Mouse (Mus musculus): ENCODE results near the gene Abl1. TPM values are rescaled to one million over a fixed set of nuclear protein-coding genes. Genes with fewer than 3 reads are reported as not detected.
A peak's percentile ranks its signal among the peaks of the same experiment; 100 is the strongest.

Gene Abl1
- polyA plus RNA-seq, 1 experiment = 44.8 TPM

- Histone ChIP-seq H3K27me3 (ENCODE audit: control insufficient read depth, insufficient read depth, low read length, poor library complexity, severe bottlenecking) (no peaks in the 10 kb centered on the region), H3K27ac (ENCODE audit: insufficient read depth, low read length) (no peak overlapping the region), H3K4me1 (ENCODE audit: control insufficient read depth, insufficient read depth, low read length) (no peaks in the 10 kb centered on the region), H3K4me3 (ENCODE audit: low read depth, low read length) (no peak overlapping the region), H3K9ac (ENCODE audit: low read depth, poor library complexity, severe bottlenecking) (no peak overlapping the region), H3K9me3 (replicated peaks; ENCODE audit: control insufficient read depth, insufficient read depth, low read length, poor library complexity, severe bottlenecking) (no peaks in the 10 kb centered on the region), H3K36me3 (ENCODE audit: control insufficient read depth, insufficient read depth, low read length, poor library complexity, severe bottlenecking) (no peaks in the 10 kb centered on the region)
- TF ChIP-seq POLR2A (IDR thresholded peaks at IDR 0.05; ENCODE audit: insufficient read depth, low read length) = no peak
- TF ChIP-seq EP300 (IDR thresholded peaks at IDR 0.05; ENCODE audit: insufficient read depth, low read depth, low read length) = no peak
- no peak for TF ChIP-seq CTCF (IDR thresholded peaks at IDR 0.05; ENCODE audit: low read depth, low read length)
Observed at GRCm38 (mm10) chr2:31828311-31828825, 140.2 kb downstream of the Abl1 start.

DNA sequence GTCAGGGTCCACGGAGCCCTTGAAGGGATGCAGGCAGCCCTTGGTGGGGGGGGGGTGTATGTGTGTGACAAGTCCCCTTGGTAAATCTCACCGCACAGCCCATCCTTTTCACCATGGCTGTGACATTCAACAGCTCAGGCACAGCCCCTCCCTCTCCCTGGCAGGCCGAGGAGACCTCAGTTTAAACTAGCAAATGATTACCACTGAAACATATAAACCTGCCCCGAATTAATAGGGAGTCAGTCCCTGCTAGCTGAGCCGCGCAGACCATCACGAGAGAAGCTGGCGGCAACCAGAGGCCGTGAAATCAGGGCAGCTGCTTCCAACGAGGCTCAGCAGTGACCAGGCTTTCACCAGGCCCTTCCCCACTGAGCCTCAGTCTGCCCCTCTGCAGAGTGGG lies 147.9 kb downstream of the Abl1 start:
- no peaks in the 10 kb centered on the region for H3K9me3 ChIP-seq (replicated peaks; ENCODE audit: control insufficient read depth, insufficient read depth, low read length, poor library complexity, severe bottlenecking)
- no peak overlapping the region for H3K9ac ChIP-seq (ENCODE audit: low read depth, poor library complexity, severe bottlenecking)
- no peak overlapping the region for H3K4me3 ChIP-seq (ENCODE audit: low read depth, low read length)
- H3K27me3 ChIP-seq (ENCODE audit: control insufficient read depth, insufficient read depth, low read length, poor library complexity, severe bottlenecking) = no peaks in the 10 kb centered on the region
- no peaks in the 10 kb centered on the region for H3K36me3 ChIP-seq (ENCODE audit: control insufficient read depth, insufficient read depth, low read length, poor library complexity, severe bottlenecking)
- H3K27ac ChIP-seq (ENCODE audit: insufficient read depth, low read length) = no peak overlapping the region
- no peak for TF ChIP-seq POLR2A (IDR thresholded peaks at IDR 0.05; ENCODE audit: insufficient read depth, low read length)
- no peak for TF ChIP-seq CTCF (IDR thresholded peaks at IDR 0.05; ENCODE audit: low read depth, low read length)
- TF ChIP-seq EP300 (IDR thresholded peaks at IDR 0.05; ENCODE audit: insufficient read depth, low read depth, low read length) = no peak
- H3K4me1 ChIP-seq (ENCODE audit: control insufficient read depth, insufficient read depth, low read length) = no peaks in the 10 kb centered on the region

DNA sequence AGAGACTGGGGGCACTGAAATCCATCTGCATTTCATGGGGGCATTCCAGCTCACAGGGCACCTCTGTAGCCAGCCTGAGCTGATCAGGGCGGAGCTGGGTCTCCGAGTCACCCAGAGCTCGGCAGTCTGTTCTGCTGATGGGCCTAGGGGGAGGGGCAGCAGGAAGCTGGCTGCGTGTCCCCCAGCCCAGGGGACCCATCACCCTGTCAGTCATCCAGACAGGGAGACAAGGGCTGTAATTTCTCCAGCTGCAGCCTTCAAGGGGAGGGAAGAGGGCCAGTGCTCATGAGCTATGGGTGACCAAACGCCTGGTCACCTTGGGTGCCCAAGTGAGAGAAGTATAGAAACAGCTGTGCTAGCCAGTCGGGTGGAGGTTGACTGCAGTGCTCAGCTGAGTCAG lies 148.8 kb downstream of the Abl1 start:
- Histone ChIP-seq H3K27me3 (ENCODE audit: control insufficient read depth, insufficient read depth, low read length, poor library complexity, severe bottlenecking) (no peaks in the 10 kb centered on the region), H3K9ac (ENCODE audit: low read depth, poor library complexity, severe bottlenecking) (no peak overlapping the region), H3K4me1 (ENCODE audit: control insufficient read depth, insufficient read depth, low read length) (no peaks in the 10 kb centered on the region), H3K4me3 (ENCODE audit: low read depth, low read length) (no peak overlapping the region), H3K9me3 (replicated peaks; ENCODE audit: control insufficient read depth, insufficient read depth, low read length, poor library complexity, severe bottlenecking) (no peaks in the 10 kb centered on the region), H3K27ac (ENCODE audit: insufficient read depth, low read length) (no peak overlapping the region), H3K36me3 (ENCODE audit: control insufficient read depth, insufficient read depth, low read length, poor library complexity, severe bottlenecking) (no peaks in the 10 kb centered on the region)
- TF ChIP-seq EP300 (IDR thresholded peaks at IDR 0.05; ENCODE audit: insufficient read depth, low read depth, low read length) (no peak), POLR2A (IDR thresholded peaks at IDR 0.05; ENCODE audit: insufficient read depth, low read length) (no peak), CTCF (IDR thresholded peaks at IDR 0.05; ENCODE audit: low read depth, low read length) (no peak)

GRCm38 (mm10) chr2:31838868-31839267 lies 150.7 kb downstream of the Abl1 start:
- Histone ChIP-seq H3K27me3 (ENCODE audit: control insufficient read depth, insufficient read depth, low read length, poor library complexity, severe bottlenecking) (no peaks in the 10 kb centered on the region), H3K36me3 (ENCODE audit: control insufficient read depth, insufficient read depth, low read length, poor library complexity, severe bottlenecking) (no peaks in the 10 kb centered on the region), H3K9ac (ENCODE audit: low read depth, poor library complexity, severe bottlenecking) (no peak overlapping the region), H3K4me1 (ENCODE audit: control insufficient read depth, insufficient read depth, low read length) (no peaks in the 10 kb centered on the region), H3K9me3 (replicated peaks; ENCODE audit: control insufficient read depth, insufficient read depth, low read length, poor library complexity, severe bottlenecking) (no peaks in the 10 kb centered on the region), H3K27ac (ENCODE audit: insufficient read depth, low read length) (no peak overlapping the region), H3K4me3 (ENCODE audit: low read depth, low read length) (no peak overlapping the region)
- no peak for TF ChIP-seq CTCF (IDR thresholded peaks at IDR 0.05; ENCODE audit: low read depth, low read length)
- TF ChIP-seq POLR2A (IDR thresholded peaks at IDR 0.05; ENCODE audit: insufficient read depth, low read length) = no peak

DNA sequence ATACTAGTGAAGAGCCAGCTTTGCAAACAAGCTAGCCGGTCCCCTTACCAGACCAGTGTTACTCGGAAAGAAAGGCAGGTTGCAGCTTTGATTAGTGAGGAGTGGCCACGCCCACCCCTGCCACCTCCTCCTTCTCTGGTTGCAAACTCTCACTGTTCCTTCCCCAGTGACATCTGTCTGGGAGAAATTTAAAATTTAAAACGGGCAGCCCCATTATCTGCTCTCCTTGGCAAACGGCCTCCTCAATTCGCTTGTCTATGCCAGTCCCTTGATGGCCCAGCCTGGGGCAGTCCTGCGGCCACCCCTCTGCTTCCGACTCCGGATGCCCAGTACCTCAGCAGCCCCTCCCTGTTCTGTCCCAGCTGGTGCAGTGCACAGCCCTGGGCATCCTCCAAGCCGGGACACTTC lies 156.6 kb downstream of the Abl1 start:
- H3K4me1 ChIP-seq (ENCODE audit: control insufficient read depth, insufficient read depth, low read length) = no peaks in the 10 kb centered on the region
- H3K9me3 ChIP-seq (replicated peaks; ENCODE audit: control insufficient read depth, insufficient read depth, low read length, poor library complexity, severe bottlenecking) = no peaks in the 10 kb centered on the region
- no peaks in the 10 kb centered on the region for H3K36me3 ChIP-seq (ENCODE audit: control insufficient read depth, insufficient read depth, low read length, poor library complexity, severe bottlenecking)
- H3K9ac ChIP-seq (ENCODE audit: low read depth, poor library complexity, severe bottlenecking) = no peak overlapping the region
- H3K27me3 ChIP-seq (ENCODE audit: control insufficient read depth, insufficient read depth, low read length, poor library complexity, severe bottlenecking) = peaks cover 11% of the 10 kb centered on the region
- TF ChIP-seq EP300 (IDR thresholded peaks at IDR 0.05; ENCODE audit: insufficient read depth, low read depth, low read length) (no peak), POLR2A (IDR thresholded peaks at IDR 0.05; ENCODE audit: insufficient read depth, low read length) (no peak), CTCF (IDR thresholded peaks at IDR 0.05; ENCODE audit: low read depth, low read length) (no peak)
- no peak overlapping the region for H3K4me3 ChIP-seq (ENCODE audit: low read depth, low read length)
- no peak overlapping the region for H3K27ac ChIP-seq (ENCODE audit: insufficient read depth, low read length)

- Histone ChIP-seq H3K9me3 (replicated peaks; ENCODE audit: control insufficient read depth, insufficient read depth, low read length, poor library complexity, severe bottlenecking) (no peaks in the 10 kb centered on the region), H3K27ac (ENCODE audit: insufficient read depth, low read length) (no peak overlapping the region), H3K4me1 (ENCODE audit: control insufficient read depth, insufficient read depth, low read length) (no peaks in the 10 kb centered on the region), H3K27me3 (ENCODE audit: control insufficient read depth, insufficient read depth, low read length, poor library complexity, severe bottlenecking) (peaks cover 11% of the 10 kb centered on the region), H3K36me3 (ENCODE audit: control insufficient read depth, insufficient read depth, low read length, poor library complexity, severe bottlenecking) (no peaks in the 10 kb centered on the region), H3K9ac (ENCODE audit: low read depth, poor library complexity, severe bottlenecking) (peak overlapping the region; percentile 65), H3K4me3 (ENCODE audit: low read depth, low read length) (peak overlapping the region; percentile 74)
- TF ChIP-seq CTCF (IDR thresholded peaks at IDR 0.05; ENCODE audit: low read depth, low read length) = no peak
- TF ChIP-seq POLR2A (IDR thresholded peaks at IDR 0.05; ENCODE audit: insufficient read depth, low read length) = no peak
- no peak for TF ChIP-seq EP300 (IDR thresholded peaks at IDR 0.05; ENCODE audit: insufficient read depth, low read depth, low read length)
Observed at GRCm38 (mm10) chr2:31845512-31845895, 157.3 kb downstream of the Abl1 start.

Data from ES-Bruce4 (cell line).